Mouse (Mus musculus): Measurements from ENCODE around the gene Rcbtb2.

DNA sequence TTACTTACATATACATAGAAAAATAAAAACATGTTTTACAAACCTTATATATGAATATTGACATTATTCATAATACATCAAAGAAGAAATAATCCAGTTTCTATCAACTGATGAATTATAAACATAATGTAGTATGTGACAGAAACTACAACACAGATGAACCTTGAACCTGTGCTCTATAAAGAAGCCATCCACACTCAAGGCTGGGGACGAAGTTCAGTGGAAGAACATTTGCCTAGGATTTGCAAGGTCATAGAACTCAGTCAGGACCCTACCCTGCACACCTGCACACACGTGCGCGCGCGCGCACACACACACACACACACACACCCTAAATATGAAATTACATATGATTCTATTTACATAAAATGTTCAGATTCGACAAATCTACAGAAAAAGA is 87.4 kb downstream of the Rcbtb2 start:
- TF ChIP-seq CTCF (IDR thresholded peaks at IDR 0.05; ENCODE audit: insufficient read depth, low read length) = no peak
- TF ChIP-seq POLR2A (IDR thresholded peaks at IDR 0.05; ENCODE audit: borderline replicate concordance, extremely low read depth, low read depth, low read length) = no peak
